Mouse (Mus musculus) frontal cortex, adult (tissue): ENCODE measurements at regions not wholly inside any gene's neighbourhood (a gene's known extent, or its start where the extent isn't known, plus 50 kb on each side); places are given as distances from the start of the nearest gene placed in this dataset.

Experiments
- ATAC-seq: cut with Nextera tagmentation; 2 replicates; pipeline ENCODE4 v1.9.2; 2017; ENCODE audit warnings: mild to moderate bottlenecking, moderate library complexity, mixed read lengths; ENCODE audit not compliant: low TSS enrichment

- ATAC-seq = no peak
These were observed 65.5 kb upstream of the Arid1b start for GRCm38 (mm10) chr17:4928631-4929030.

GRCm38 (mm10) chr17:4935268-4935667 lies 58.9 kb upstream of the Arid1b start:
- ATAC-seq = no peak

- ATAC-seq = no peak
These were observed 53.5 kb upstream of the Arid1b start for GRCm38 (mm10) chr17:4940589-4940988.

DNA sequence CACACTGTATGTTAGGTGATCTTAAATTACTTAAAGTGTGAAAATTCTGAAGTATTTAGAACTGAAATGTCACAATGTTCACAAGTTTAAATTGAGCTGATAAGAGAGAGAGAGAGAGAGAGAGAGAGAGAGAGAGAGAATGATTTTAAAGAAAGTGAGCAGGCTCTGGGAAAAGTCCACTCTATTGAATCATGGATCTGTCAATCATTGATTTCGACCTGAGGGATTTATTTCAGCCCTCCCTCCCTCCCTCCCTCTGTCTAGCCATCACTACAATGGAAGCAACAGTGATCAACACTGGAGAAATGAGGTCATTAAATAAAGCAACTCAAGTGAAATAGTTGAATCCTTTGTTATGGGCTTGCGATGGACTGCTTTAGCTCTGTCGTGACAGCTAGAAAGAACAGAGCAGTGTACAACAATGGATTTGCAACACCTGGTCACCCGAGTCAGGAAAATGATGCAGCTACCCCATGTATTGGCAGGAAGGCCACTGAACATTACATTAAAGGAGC lies 52.8 kb upstream of the Arid1b start:
- ATAC-seq = no peak

DNA sequence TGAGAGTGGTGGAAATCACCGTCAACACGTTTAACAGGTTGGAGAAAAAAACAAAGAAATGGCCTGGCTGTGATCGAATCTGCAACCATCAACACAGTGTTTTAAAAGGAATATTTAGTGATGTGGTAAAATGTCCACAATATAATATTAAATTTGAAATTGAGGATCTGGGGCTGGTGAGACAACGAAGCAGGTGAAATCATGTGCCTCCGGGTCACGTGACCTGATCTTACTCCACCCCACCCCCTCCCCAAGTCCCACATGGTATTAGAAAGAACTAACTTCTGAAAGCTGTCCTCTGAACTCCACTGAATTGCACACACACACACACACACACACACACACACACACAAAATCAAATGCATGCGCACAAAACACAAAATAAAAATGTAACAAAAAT lies 51.3 kb upstream of the Arid1b start:
- no peak for ATAC-seq
